Mouse (Mus musculus) kidney, embryonic 15.5 days (tissue): ENCODE measurements around the gene Rngtt. TPM values are rescaled to one million over a fixed set of nuclear protein-coding genes. Genes with fewer than 3 reads are reported as not detected.

Experiments used
- ATAC-seq: fragments of 200-750 bp; cut with Nextera tagmentation; replicated peaks from 2 replicates; pipeline ENCODE4 v1.8.0; 2017; ENCODE audit warnings: moderate TSS enrichment; ENCODE audit not compliant: low FRiP score
- H3K27ac ChIP-seq: fragments of 300-500 bp; sonication (generic); 2 replicates; pipeline ENCODE4 v1.5.1; 2015; ENCODE audit warnings: mild to moderate bottlenecking, inconsistent platforms
- H3K27me3 ChIP-seq: fragments of 300-500 bp; sonication (generic); 2 replicates; pipeline ENCODE4 v1.6.1; 2015; ENCODE audit warnings: inconsistent platforms
- H3K36me3 ChIP-seq: fragments of 300-500 bp; sonication (generic); 2 replicates; pipeline ENCODE4 v1.6.1; 2015; ENCODE audit warnings: inconsistent platforms
- H3K4me1 ChIP-seq: fragments of 300-500 bp; sonication (generic); 2 replicates; pipeline ENCODE4 v1.6.1; 2015; ENCODE audit warnings: inconsistent platforms
- H3K4me2 ChIP-seq: fragments of 300-500 bp; sonication (generic); 2 replicates; pipeline ENCODE4 v1.6.1; 2015; ENCODE audit warnings: moderate library complexity, mild to moderate bottlenecking, inconsistent platforms
- H3K4me3 ChIP-seq: fragments of 300-500 bp; sonication (generic); replicated peaks from 2 replicates; pipeline ENCODE4 v1.5.1; 2015; ENCODE audit warnings: mild to moderate bottlenecking, inconsistent platforms
- H3K9ac ChIP-seq: fragments of 300-500 bp; sonication (generic); 2 replicates; pipeline ENCODE4 v1.6.1; 2015; ENCODE audit warnings: mild to moderate bottlenecking, inconsistent platforms
- H3K9me3 ChIP-seq: fragments of 300-500 bp; sonication (generic); replicated peaks from 2 replicates; pipeline ENCODE4 v1.6.1; 2016; ENCODE audit warnings: inconsistent platforms
- WGBS: fragments of 180-500 bp; shearing (Covaris S2); methylation state at CpG from one replicate; pipeline ENCODE4 v1.1.7; 2015; ENCODE audit warnings: mixed read lengths; 5-methylcytosine and 5-hydroxymethylcytosine counted together
- polyA plus RNA-seq: library from polyadenylated mRNA; unstranded; fragments of >200 nt; fragmentation: Nextera tagmentation; extraction: Ambion mirVana; gene quantifications from 2 replicates; pipeline ENCODE4 v1.2.1, GENCODE M21; 2015

Gene Rngtt
- polyA plus RNA-seq, 1 experiment from 2014 or later = 25.3 TPM

- no peak for ATAC-seq
- Histone ChIP-seq H3K27ac (no peak overlapping the region), H3K4me3 (no peak overlapping the region), H3K4me2 (no peak overlapping the region), H3K27me3 (no peaks in the 10 kb centered on the region), H3K9me3 (no peaks in the 10 kb centered on the region), H3K9ac (no peak overlapping the region), H3K4me1 (no peaks in the 10 kb centered on the region), H3K36me3 (peaks cover 17% of the 10 kb centered on the region)
Measured at GRCm38 (mm10) chr4:33506638-33507037, 196.5 kb downstream of the Rngtt start.

GRCm38 (mm10) chr4:33510544-33510943 is 200.4 kb downstream of the Rngtt start:
- WGBS = 78% methylated on average over 10 of the region's 10 CpGs
- Histone ChIP-seq H3K4me1 (no peaks in the 10 kb centered on the region), H3K27me3 (no peaks in the 10 kb centered on the region), H3K9me3 (no peaks in the 10 kb centered on the region), H3K4me2 (no peak overlapping the region), H3K27ac (no peak overlapping the region), H3K36me3 (no peaks in the 10 kb centered on the region), H3K9ac (no peak overlapping the region), H3K4me3 (no peak overlapping the region)
- no peak for ATAC-seq

GRCm38 (mm10) chr4:33513421-33513820 is 203.3 kb downstream of the Rngtt start:
- Histone ChIP-seq H3K27ac (no peak overlapping the region), H3K36me3 (no peaks in the 10 kb centered on the region), H3K27me3 (no peaks in the 10 kb centered on the region), H3K9me3 (no peaks in the 10 kb centered on the region), H3K9ac (no peak overlapping the region), H3K4me3 (no peak overlapping the region), H3K4me1 (no peaks in the 10 kb centered on the region), H3K4me2 (no peak overlapping the region)
- no peak for ATAC-seq
- WGBS = 59% methylated on average over 3 of the region's 3 CpGs

GRCm38 (mm10) chr4:33514108-33515000 is 204.2 kb downstream of the Rngtt start:
- Histone ChIP-seq H3K4me3 (no peak overlapping the region), H3K4me1 (no peaks in the 10 kb centered on the region), H3K4me2 (no peak overlapping the region), H3K9me3 (no peaks in the 10 kb centered on the region), H3K27ac (no peak overlapping the region), H3K27me3 (no peaks in the 10 kb centered on the region), H3K9ac (no peak overlapping the region), H3K36me3 (no peaks in the 10 kb centered on the region)
- 89% methylated on average over 10 of the region's 10 CpGs for WGBS
- no peak for ATAC-seq

GRCm38 (mm10) chr4:33520196-33520595 is 210.1 kb downstream of the Rngtt start:
- Histone ChIP-seq H3K4me2 (no peak overlapping the region), H3K27ac (no peak overlapping the region), H3K4me1 (no peaks in the 10 kb centered on the region), H3K4me3 (no peak overlapping the region), H3K9ac (no peak overlapping the region), H3K36me3 (no peaks in the 10 kb centered on the region), H3K27me3 (no peaks in the 10 kb centered on the region), H3K9me3 (no peaks in the 10 kb centered on the region)
- ATAC-seq = no peak
- WGBS = 86% methylated on average over 7 of the region's 7 CpGs

GRCm38 (mm10) chr4:33520938-33521337 is 210.8 kb downstream of the Rngtt start:
- Histone ChIP-seq H3K9me3 (no peaks in the 10 kb centered on the region), H3K27me3 (no peaks in the 10 kb centered on the region), H3K27ac (no peak overlapping the region), H3K4me2 (no peak overlapping the region), H3K4me1 (no peaks in the 10 kb centered on the region), H3K36me3 (no peaks in the 10 kb centered on the region), H3K9ac (no peak overlapping the region), H3K4me3 (no peak overlapping the region)
- ATAC-seq = no peak
- 77% methylated on average over 10 of the region's 10 CpGs for WGBS

- 97% methylated on average over 3 of the region's 3 CpGs for WGBS
- Histone ChIP-seq H3K27me3 (no peaks in the 10 kb centered on the region), H3K9ac (no peak overlapping the region), H3K9me3 (no peaks in the 10 kb centered on the region), H3K4me3 (no peak overlapping the region), H3K4me2 (no peak overlapping the region), H3K27ac (no peak overlapping the region), H3K4me1 (no peaks in the 10 kb centered on the region), H3K36me3 (no peaks in the 10 kb centered on the region)
- no peak for ATAC-seq
Measured at GRCm38 (mm10) chr4:33523774-33524173, 213.7 kb downstream of the Rngtt start.

- Histone ChIP-seq H3K4me1 (no peaks in the 10 kb centered on the region), H3K27me3 (no peaks in the 10 kb centered on the region), H3K4me3 (no peak overlapping the region), H3K36me3 (no peaks in the 10 kb centered on the region), H3K27ac (no peak overlapping the region), H3K9me3 (no peaks in the 10 kb centered on the region), H3K9ac (no peak overlapping the region), H3K4me2 (no peak overlapping the region)
- WGBS = 91% methylated on average over 10 of the region's 10 CpGs
- no peak for ATAC-seq
Measured at GRCm38 (mm10) chr4:33524481-33525141, 214.5 kb downstream of the Rngtt start.

- Histone ChIP-seq H3K4me3 (no peak overlapping the region), H3K4me2 (no peak overlapping the region), H3K27ac (no peak overlapping the region), H3K4me1 (no peaks in the 10 kb centered on the region), H3K9me3 (no peaks in the 10 kb centered on the region), H3K27me3 (no peaks in the 10 kb centered on the region), H3K9ac (no peak overlapping the region), H3K36me3 (no peaks in the 10 kb centered on the region)
- no peak for ATAC-seq
- WGBS = 95% methylated on average over 4 of the region's 4 CpGs
Measured at GRCm38 (mm10) chr4:33525272-33525671, 215.2 kb downstream of the Rngtt start.

- H3K36me3 ChIP-seq = no peaks in the 10 kb centered on the region
- H3K27ac ChIP-seq = no peak overlapping the region
- H3K9me3 ChIP-seq = no peaks in the 10 kb centered on the region
- no peak overlapping the region for H3K9ac ChIP-seq
- WGBS = 46% methylated on average over 7 of the region's 7 CpGs
- H3K4me1 ChIP-seq = no peaks in the 10 kb centered on the region
- H3K27me3 ChIP-seq = no peaks in the 10 kb centered on the region
- ATAC-seq = no peak
- H3K4me2 ChIP-seq = no peak overlapping the region
- no peak overlapping the region for H3K4me3 ChIP-seq
Measured at GRCm38 (mm10) chr4:33526092-33526491, 216.0 kb downstream of the Rngtt start.

GRCm38 (mm10) chr4:33526675-33527074 is 216.6 kb downstream of the Rngtt start:
- H3K9ac ChIP-seq = no peak overlapping the region
- H3K4me3 ChIP-seq = no peak overlapping the region
- 56% methylated on average over 9 of the region's 9 CpGs for WGBS
- no peaks in the 10 kb centered on the region for H3K4me1 ChIP-seq
- no peaks in the 10 kb centered on the region for H3K27me3 ChIP-seq
- H3K9me3 ChIP-seq = no peaks in the 10 kb centered on the region
- ATAC-seq = no peak
- H3K27ac ChIP-seq = no peak overlapping the region
- no peaks in the 10 kb centered on the region for H3K36me3 ChIP-seq
- no peak overlapping the region for H3K4me2 ChIP-seq

GRCm38 (mm10) chr4:33532596-33532995 is 222.5 kb downstream of the Rngtt start:
- ATAC-seq = no peak

More at GRCm38 (mm10) chr4:33532596-33532995, 222.5 kb downstream of the Rngtt start:
- no peaks in the 10 kb centered on the region for H3K9me3 ChIP-seq
- 73% methylated on average over 8 of the region's 8 CpGs for WGBS
- no peaks in the 10 kb centered on the region for H3K4me1 ChIP-seq
- no peak overlapping the region for H3K4me3 ChIP-seq
- no peaks in the 10 kb centered on the region for H3K27me3 ChIP-seq
- no peaks in the 10 kb centered on the region for H3K36me3 ChIP-seq
- no peak overlapping the region for H3K9ac ChIP-seq
- H3K27ac ChIP-seq = no peak overlapping the region
- no peak overlapping the region for H3K4me2 ChIP-seq
